Mouse (Mus musculus) T-helper 2 cell (primary cell): ENCODE data around the gene Trp63.
"Not testable (repeated sequence)": the region's sequence is repeated elsewhere in the genome, so short reads cannot be mapped to it uniquely, and the experiment has no call there.

Experiments used
- in situ Hi-C: fragments of 300-600 bp; cut with MboI, MseI; formaldehyde crosslinking; loops from one replicate; pipeline ENCODE4 v1.15.1; 2025; ENCODE audit warnings: high pct_unique_total_duplicates

The Trp63 gene

DNA sequence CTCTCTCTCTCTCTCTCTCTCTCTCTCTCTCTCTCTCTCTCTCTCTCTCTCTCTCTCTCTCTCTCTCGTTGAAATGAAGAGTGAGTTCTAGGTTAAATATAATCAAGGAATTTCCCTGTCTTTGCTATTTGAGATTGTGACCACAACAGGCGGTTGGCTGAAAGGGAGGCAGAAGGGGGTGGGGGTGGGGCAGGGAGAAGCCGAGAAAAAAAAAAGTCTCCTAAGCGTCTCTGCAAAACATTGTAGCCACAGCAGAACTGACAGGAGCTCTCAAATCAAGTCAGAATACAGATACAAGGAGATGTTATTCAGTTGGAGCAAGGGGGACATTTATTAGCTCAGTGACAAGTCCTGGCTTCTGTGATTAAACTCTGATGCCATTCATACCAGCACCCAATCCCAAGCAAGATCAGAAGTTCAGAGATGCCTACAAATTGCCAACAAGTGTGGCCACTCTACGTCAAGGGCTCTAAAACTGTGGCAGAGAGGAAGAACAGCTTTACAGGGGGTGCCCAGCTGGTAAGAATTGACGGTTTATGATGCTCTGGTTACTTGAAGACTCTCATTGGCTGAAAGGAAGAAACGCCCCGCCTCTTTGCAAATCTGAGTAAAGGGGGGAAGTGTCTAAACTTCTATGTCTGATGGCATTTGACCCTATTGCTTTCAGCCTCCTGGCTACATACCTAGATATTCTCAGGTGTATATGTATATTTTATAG is at the start of gene Trp63:
Gene Trp63 (plus strand): TSS at position 233 of the 718 bp plus-strand sequence.
- in situ Hi-C loops, result no loop called here

DNA sequence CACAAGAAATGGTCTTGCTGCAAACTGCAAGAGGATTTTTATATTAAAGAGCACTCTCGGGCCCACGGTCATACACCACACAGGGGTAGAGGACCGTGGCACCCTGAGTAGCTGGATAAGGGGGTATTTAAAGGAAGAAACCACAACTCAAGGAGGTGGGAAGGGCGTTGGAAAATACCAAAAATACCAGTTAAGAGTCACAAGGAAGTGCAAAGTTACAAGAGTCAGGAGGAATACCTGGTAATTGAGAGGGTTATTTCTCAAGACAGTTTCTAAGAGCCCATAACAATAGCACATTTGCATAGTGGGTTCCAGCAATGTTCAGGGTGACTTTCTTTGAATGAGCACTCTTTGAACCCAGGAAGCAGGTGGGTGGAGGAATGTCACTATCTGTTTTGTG is 38.8 kb upstream of the Trp63 start:
- in situ Hi-C loops, result not testable (repeated sequence)

DNA sequence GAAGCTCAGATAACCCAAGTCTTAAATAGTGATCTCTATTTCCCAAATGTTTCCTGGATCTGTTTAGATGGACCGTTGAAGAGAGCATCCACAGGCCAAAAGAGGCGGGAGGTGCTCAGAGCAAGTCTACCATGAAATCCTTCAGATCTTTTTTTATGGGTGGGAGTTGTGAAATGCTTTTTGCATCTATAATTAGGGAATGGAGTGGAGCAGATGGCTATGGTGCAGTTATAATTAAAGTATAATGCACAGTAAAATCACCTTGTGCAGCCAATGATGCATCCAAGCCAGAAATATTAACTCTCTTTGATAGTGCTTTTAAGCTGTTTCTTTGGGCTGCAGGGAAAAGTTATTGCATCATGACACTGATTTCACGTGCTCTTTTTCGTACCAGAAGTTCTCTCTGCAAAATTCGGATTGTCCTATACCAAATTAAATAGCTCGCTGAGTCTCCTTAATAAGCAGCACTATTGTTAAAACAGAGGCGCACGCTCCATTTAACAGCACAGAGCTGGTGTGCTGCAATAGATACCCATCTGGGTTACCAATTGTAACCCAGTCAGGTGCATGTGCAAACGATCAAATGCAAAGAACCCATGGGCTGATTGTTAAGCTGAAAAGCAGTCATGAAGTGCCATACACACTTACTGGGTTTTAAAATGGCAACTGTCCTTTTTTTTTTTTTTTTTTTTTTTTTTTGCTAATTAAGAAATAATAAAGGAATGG is 22.9 kb upstream of the Trp63 start:
- in situ Hi-C loops, result no loop called here

DNA sequence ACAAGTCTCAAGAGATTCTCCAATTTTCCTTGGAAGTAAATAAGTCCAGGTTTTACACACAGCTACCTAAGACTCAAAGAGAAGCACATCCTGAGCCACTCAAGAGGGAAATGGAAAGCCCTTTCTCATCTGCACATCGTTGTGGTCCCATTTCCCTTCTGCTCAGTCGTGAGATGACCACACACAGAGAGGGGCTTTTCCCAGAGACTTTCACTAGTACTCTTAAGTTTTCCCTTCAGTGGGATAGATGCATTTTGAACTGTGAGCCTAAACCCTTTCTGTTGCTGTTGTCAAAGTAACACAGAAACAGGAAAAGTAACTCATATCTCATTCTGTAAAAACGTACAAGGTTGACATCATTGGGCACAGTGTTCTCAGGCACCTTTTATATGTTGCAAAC is 20.4 kb upstream of the Trp63 start:
- in situ Hi-C loops, result no loop called here

DNA sequence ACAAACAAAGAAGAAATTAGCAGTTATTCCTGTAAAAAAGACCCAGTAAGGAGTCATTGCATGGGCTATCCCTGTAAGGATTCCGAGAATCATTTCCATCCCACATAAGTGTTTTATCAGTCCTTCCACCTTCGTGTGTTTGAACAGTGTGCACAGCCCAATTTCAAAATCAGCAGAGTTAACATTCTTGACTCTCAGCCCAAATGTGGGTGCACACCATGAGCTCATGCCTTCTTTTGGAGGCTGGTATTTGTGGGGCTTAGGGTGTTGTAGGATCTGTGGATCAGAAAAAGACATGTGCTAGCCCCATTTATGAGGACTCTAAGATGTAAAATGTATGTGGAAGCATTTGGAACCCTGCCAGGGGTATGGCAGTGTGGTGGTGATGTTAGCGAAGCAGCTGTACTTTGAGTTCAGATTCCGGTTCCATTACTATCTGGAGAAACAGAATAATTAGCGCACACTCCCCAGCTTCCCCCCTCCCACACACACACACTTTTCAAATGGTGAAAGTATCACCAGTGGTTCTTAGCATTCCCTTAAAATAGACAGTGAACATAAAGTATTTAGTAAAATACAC is 9.6 kb upstream of the Trp63 start:
- in situ Hi-C loops, result no loop called here

DNA sequence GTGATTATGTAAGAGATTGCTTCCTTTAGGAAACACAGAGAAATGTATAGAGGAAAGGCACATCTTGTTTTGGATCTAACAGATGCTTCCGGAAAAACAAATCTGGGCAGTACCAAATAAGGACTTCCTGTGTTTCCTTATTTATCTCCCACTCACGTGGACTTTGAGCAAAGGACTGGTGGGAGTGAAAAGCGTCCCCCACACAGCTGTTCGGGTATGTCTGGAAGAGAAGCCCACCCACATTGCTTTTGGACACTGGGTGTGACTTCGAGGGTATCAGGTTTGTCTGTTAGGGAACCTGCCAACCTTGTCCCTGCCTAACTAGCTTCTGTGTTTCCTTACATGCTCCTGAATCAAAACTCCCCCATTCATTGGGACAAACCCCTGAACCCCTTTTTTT is 3.2 kb upstream of the Trp63 start:
- in situ Hi-C loops, result no loop called here

DNA sequence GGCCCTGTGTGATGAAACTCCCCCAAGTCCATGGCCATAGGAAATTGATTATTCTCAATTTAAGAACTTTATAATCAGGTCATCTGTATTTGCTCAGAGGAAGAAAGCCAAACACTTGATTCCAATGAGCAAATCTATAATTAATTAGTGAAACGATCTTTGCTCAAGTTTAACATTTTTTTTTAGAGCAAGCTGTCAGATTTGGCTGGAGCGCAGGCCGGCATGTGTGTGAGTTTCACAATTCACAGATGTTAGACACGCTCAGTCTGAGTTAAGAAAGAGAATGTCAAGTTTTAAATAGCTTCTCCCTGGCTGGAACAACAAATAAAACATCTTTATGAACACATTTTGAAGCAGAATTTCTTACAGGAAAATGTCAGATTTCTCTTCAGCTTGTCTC is 1.0 kb upstream of the Trp63 start:
- in situ Hi-C loops, result no loop called here

DNA sequence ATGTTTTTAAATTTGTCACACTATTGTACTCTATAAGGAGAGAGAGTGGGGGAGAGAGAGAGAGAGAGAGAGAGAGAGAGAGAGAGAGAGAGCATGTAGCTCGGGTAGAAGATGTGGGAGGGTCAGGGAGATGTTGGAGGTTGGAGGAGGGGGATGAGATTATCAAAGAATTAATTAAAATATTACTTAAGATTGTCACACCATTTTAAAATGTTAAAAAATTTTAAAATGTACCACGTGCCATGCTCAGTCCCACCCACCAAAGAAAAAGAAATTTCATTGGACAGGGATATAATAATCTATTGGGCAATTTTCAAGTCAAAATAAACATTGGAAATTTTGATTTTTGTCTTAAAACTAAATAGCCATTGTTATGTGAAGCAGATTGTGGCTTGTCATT is 1.0 kb downstream of the Trp63 start:
- in situ Hi-C loops, result no loop called here

DNA sequence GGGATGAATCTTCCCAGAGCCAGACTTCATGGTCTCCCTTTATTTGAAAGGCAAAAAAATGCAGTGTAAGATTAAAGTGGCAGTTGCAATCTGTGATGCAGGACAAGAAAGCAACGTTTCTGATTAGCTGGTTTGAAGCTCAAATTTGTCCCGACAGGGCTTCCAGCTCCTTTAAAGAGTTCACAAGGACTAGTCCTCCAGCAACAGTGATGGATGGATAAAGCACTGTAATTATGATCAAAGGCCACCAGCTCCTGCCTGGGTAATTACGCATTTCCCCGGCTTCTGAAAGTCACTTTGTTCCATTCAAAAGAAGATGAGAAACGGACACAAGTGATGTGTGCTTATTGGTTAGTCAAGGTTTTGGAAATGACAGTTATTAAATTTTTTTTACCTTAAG is 7.0 kb downstream of the Trp63 start:
- in situ Hi-C loops, result no loop called here

DNA sequence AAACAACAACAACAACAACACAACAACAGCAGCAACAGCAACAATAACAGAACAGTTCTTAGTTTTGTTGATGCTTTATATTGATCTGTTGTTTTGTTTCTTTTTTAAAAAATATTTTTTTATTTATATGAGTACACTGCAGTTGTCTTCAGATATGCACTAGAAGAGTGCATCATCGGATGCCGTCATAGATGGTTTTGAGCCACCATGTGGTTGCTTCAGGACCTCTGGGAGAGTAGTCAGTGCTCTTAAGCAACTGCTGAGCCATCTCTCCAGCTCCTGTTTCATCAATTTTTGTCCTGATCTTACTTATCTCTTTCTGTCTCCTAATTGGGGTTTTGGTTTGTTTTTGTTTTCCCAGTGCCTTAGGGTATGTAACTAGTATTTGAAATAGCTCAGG is 17.7 kb downstream of the Trp63 start:
- in situ Hi-C loops, result no loop called here

DNA sequence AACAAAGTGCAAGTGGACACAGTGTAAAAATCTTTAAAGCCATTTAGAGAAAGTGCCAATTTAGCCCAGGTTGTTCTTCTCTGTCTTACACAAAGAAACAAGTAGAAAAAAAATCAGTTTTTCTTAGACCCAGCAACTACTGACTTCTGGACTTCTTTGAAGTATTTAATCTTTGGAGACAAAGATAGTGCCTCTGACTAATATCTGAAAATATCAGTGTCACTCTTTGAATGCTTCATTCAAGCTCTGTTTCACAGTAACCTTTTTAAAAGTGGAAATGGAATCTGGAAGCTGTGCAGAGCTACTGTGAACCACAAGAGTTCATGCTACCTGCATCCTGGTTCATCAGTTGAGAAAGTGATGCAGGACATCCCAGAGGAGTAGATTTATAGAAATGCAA is 22.7 kb downstream of the Trp63 start:
- in situ Hi-C loops, result no loop called here

DNA sequence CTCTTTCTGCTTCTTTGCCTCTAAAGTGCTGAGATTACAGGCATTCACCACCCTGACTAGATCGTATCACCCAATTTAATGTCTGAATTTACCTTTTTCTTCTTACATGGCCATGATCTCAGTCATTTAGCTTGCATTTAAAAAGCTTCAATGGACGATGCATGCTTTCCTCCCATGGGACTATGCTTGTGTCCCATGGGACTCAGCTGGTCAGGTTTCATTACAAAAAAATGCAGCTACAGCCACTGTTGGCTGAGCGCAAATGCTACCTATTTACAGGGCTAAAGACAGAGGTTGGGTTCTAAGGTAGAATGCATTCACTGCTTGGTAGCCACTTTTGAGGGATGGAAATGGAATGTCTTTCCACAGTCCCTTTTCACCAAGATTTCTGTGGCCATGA is 32.2 kb downstream of the Trp63 start:
- in situ Hi-C loops, result no loop called here

DNA sequence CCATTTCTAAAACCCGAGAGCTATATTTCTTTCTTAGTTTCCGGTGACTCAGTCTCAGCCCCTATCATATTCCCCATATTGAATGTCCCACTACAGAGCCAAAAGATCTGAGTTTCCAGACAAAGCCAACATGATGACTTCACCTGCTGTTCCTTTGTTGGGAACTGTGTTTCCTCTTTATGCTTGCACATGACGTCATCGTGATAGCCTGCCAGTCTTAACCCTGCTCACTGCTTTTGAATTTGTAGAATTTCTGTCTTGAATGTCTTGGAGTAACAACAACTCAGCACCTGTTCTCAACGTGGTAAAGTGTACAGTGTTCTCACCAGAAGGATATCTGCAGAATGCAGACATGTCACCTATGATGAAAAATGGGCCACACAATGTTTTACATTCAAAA is 39.6 kb downstream of the Trp63 start:
- in situ Hi-C loops, result no loop called here

DNA sequence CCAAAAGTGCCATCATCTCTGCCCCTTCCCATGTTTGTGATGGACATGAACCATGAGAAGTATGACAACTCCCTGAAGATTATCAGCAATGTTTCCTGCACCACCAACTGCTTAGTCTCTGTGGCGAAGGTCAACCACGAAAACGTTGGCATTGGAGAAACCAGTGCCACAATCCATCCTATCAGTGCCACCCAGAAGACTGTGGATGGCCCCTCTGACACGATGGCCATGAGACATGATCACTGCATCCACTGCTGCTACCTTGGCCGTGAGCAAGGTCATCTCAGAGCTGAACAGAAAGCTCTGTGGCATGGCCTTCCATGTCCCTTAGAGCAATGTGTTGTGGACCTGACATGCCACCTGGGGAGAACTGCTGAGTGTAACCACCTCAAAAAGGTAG is 43.4 kb downstream of the Trp63 start:
- in situ Hi-C loops, result no loop called here

DNA sequence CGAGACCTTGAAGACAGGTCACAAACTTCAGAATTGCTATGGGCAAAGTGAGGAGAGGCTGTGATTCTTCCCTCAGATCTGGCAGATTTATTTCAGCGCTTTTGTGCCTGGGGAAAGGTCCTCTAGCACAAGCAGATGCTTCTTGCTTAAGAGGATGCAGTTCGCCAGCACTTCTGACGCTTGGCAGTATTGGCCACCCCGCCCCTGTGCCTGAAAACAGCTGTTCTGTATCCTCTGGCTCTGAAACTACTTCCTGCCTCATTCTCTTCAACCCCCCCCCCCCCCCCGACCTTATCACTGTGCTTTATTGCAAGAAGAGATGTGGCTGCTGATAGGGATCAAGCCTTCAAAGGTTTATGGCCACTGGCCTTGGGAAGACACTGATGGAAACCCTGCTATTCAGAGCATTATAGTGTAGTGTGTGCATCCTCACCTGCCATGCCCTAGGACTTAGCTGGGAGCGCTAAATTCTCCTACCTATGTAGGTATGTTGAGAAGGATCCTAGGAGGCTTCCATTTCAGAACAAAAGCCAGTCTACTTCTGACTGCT is 44.5 kb downstream of the Trp63 start:
- in situ Hi-C loops, result no loop called here

DNA sequence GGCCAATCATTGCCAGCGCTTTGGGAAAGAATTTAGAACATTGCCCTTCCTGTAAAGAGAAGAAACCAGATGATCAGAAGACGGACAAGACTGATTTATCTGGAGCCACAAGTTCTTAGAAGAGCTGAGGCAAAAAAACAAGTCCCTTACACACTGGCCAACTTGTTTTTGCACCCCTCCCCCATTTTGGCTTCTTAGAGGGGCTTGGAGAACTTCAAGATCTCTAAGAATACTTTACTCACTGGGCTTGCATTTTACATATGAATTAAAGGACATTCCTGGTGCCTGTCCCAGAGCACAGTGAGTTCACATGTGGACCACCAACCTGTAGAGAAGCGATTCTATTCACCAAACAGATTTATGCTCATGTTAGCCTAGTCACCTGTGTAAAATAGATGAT is 53.3 kb downstream of the Trp63 start:
- in situ Hi-C loops, result no loop called here

DNA sequence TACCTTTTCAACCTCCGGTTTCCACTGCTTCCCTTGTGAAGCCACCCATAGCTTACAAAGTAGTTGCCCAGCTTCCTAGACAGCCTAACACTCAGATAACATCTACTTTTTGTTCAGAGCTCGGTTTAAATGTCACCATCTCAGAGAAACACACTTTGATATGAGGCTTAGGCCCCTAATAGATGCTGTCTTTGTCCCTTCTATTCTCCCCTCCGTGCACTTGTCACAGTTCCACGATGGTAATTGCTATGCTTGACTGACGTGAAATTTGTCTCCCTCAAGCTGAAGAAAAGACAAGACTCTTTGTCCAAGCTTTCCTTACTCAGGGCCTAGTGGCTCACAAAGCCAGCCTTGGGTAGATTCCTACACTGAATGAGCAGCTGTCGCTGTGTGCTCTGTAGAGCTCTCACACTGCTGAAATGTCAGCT is 54.1 kb downstream of the Trp63 start:
- in situ Hi-C loops, result no loop called here

DNA sequence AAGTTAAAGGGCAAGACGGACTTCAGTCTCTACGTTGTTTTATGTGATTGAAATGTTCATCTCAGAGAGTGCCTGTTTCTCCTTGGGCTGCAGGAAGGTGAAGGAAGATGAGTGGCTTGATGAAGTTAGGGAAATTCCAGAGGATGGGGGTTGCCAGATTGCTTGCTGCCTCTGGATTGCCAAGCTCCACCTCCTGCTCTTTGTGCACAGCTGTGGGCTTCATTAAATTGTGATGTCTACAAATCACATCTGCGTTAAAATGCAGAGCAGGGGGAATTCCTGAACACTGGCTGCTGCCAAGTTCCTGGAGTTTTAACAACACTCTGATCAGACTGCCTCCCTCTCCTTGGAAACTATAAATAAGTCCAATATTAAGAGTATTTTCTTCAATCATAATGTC is 63.2 kb downstream of the Trp63 start:
- in situ Hi-C loops, result no loop called here

DNA sequence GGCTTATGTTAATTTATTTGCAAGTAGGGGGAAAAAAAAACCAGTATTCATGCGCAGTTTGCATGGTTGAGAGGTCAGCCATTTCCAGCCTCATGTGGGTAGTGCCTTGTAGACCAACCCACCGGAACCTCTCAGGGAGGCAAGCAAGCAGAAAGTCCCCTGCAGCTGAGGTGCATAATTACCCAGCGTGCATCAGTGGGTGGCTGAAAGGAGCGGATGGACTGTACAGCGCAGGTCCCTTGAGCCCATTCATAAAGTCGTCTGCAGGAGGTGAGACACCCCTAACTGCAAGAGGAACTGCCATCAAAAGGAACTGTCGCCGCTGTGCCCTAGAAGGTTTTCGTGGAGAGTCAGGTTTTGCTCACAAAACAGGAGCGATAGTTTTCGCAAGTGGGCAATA is 68.3 kb downstream of the Trp63 start:
- in situ Hi-C loops, result no loop called here

DNA sequence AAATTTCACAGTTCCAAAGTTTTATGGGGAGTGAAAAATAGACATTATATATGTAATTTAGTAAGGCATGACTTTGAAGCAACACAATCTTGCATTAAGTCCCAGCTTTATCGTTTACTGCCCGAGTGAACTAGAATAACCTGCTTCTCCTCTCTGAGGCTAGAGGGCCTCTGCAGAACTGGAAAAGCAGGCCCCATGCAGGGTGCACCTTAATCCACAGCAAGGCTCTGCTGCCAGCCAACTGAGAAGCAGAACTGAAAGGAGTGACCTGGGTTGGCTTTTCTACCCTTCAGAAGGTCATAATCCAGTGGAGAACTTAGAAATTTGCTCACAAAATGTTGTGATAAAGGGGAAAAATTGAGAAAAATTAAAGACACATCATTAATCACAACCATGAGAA is 74.5 kb downstream of the Trp63 start:
- in situ Hi-C loops, result no loop called here

DNA sequence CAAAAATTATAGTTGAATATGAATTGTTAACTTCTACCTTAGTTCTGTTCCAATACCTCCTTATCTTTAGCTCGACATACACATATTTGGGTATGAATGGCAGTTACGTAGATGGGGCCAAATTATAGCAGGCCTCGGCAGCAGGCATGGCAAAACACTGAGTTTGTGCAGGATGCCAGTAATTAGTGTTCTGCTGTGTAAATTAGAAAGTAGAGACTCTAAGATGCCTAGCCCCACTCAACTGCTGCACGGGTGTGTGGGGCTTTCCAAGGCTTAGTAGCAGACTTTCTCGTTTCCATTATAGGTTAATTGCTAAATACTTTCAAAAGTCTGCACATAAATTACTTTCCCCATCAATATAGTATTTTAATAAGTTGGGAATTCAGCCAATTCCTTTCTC is 82.0 kb downstream of the Trp63 start:
- in situ Hi-C loops, result no loop called here

DNA sequence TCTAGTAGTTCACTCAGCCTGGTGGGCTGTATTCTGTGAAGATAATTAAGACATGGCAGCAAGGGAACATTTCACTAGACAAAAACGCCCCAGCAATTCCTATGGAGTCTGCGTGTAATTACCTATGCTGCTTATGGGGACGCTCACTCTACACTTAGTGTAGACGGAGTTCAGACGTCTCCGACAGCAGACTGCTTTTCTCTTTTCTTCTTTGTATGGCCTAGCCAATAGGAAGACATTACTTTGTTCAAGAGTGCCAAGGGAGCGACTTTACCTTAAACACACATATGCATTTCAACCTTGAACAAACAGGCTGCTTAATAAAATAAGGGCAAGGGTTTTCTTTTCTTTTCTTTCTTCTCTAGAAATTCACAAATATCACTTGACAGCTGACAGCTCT is 91.0 kb downstream of the Trp63 start:
- in situ Hi-C loops, result no loop called here

DNA sequence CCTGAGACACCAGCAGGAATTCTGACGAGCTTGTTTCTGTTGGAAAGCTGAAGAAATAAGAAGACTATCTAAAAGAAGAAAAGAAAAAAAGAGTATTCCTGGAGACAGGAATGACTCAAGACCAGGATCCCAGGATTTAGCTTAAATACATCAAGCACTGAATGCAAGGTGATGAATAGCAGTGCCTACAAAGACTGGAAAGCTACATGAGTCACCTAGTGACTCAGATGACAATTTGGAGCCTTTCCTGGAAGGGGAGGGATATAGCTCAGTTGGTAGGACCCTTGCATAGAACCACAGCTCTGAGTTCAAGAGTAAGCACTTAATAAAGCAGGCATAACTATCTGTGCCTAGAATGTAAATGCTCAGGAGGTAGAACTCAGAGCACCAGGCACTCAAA is 93.9 kb downstream of the Trp63 start:
- in situ Hi-C loops, result no loop called here
